Mouse (Mus musculus) heart, embryonic 11.5 days (tissue): Measurements from ENCODE around the gene Zfp629. TPM values are rescaled to one million over a fixed set of nuclear protein-coding genes. Genes with fewer than 3 reads are reported as not detected.
A peak's percentile ranks its signal among the peaks of the same experiment; 100 is the strongest.

Experiments
- ATAC-seq: fragments of 200-750 bp; cut with Nextera tagmentation; replicated peaks from 2 replicates; pipeline ENCODE4 v1.8.0; 2017; ENCODE audit warnings: moderate library complexity; ENCODE audit not compliant: insufficient number of reproducible peaks, low FRiP score, low TSS enrichment
- H3K27ac ChIP-seq: fragments of 300-500 bp; sonication (generic); 2 replicates; pipeline ENCODE4 v1.5.1; 2014; ENCODE audit warnings: mild to moderate bottlenecking, low read depth, low read length
- H3K27me3 ChIP-seq: fragments of 300-500 bp; sonication (generic); 2 replicates; pipeline ENCODE4 v1.6.1; 2014; ENCODE audit warnings: mild to moderate bottlenecking, low read length, mixed read lengths; ENCODE audit not compliant: control insufficient read depth, insufficient read depth
- H3K36me3 ChIP-seq: fragments of 300-500 bp; sonication (generic); 2 replicates; pipeline ENCODE4 v1.6.1; 2014; ENCODE audit warnings: mild to moderate bottlenecking, low read length, moderate library complexity, mixed read lengths; ENCODE audit not compliant: control insufficient read depth, insufficient read depth
- H3K4me1 ChIP-seq: fragments of 300-500 bp; sonication (generic); 2 replicates; pipeline ENCODE4 v1.6.1; 2014; ENCODE audit warnings: low read length; ENCODE audit not compliant: control insufficient read depth, insufficient read depth
- H3K4me2 ChIP-seq: fragments of 300-500 bp; sonication (generic); 2 replicates; pipeline ENCODE4 v1.6.1; 2014; ENCODE audit warnings: mild to moderate bottlenecking, moderate library complexity
- H3K4me3 ChIP-seq: fragments of 300-500 bp; sonication (generic); 2 replicates; pipeline ENCODE4 v1.5.1; 2014; ENCODE audit warnings: low read depth, low read length
- H3K9ac ChIP-seq: fragments of 300-500 bp; sonication (generic); 2 replicates; pipeline ENCODE4 v1.6.1; 2014; ENCODE audit warnings: mild to moderate bottlenecking, low read depth, low read length, moderate library complexity
- H3K9me3 ChIP-seq: fragments of 300-500 bp; sonication (generic); replicated peaks from 2 replicates; pipeline ENCODE4 v1.6.1; 2016; ENCODE audit warnings: low read length; ENCODE audit not compliant: control insufficient read depth
- WGBS: fragments of 180-500 bp; shearing (Covaris S2); extraction: QIAGEN DNeasy Blood & Tissue Kit; methylation state at CpG from one replicate; pipeline ENCODE4 v1.1.7; 2014; ENCODE audit not compliant: insufficient replicate concordance; 5-methylcytosine and 5-hydroxymethylcytosine counted together
- polyA plus RNA-seq: library from polyadenylated mRNA; unstranded; fragments of >200 nt; fragmentation: Nextera tagmentation; extraction: Ambion mirVana; gene quantifications from 2 replicates; pipeline ENCODE4 v1.2.1, GENCODE M21; 2014

Gene Zfp629
- polyA plus RNA-seq, 1 experiment from 2014 or later, result 11.2 TPM

DNA sequence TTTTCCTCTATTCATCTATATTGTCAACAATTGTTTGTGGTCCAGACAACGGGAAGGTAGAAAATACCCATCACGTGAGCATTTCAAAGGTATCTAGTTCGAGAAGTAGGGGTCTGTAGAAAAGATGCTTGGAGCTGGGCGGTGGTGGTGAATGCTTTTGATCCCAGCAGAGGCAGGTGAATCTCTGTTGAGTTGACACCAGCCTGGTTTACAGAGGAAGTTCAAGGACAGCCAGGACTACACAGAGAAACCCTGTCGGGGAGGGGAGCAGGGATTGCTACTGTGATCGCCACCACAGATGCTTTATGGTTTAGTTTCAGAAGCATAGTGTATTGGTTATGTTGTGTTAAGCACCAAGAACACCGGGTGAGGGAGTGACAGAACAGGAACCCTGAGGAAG lies 41.5 kb downstream of the Zfp629 start:
- 0 out of 2 replicates have a peak overlapping the region, but pooled peaks have one; percentile 71 for H3K27ac ChIP-seq
- H3K4me3 ChIP-seq, result peak overlapping the region; percentile 82
- peak overlapping the region; percentile 93 for H3K4me2 ChIP-seq
- WGBS, result 21% methylated on average over 7 of the region's 7 CpGs
- peak overlapping the region; percentile 85 for H3K9ac ChIP-seq
- peaks cover 13% of the 10 kb centered on the region for H3K4me1 ChIP-seq
- no peaks in the 10 kb centered on the region for H3K27me3 ChIP-seq
- H3K36me3 ChIP-seq, result peaks cover 13% of the 10 kb centered on the region
- no peak for ATAC-seq
- H3K9me3 ChIP-seq, result no peaks in the 10 kb centered on the region

DNA sequence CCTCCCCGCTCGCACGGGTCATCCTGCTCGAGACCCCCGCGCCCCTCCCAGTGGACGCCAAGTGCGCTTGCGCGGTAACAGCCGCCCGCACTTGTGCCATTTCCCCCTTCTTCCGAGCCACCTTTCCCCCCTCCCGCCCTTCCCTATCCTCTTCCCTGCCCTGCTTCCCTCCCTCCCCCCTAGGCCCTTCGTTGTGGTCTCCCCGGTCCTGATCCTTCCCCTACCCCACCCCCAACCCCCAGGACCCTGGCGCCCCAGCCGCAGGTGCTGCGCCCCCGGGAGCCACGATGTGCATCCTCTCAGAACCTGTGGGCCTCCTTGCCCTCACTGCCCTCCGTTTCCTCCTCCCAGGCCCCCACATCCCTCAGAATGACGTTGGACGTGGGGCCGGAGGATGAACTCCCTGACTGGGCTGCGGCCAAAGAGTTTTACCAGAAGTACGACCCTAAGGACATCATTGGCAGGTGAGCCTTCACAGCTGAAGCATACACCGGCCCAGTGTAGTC lies 42.0 kb downstream of the Zfp629 start:
- ATAC-seq, result peak; percentile 62
- Histone ChIP-seq H3K4me1 (peaks cover 13% of the 10 kb centered on the region), H3K36me3 (peaks cover 13% of the 10 kb centered on the region), H3K4me3 (peak overlapping the region; percentile 82), H3K27ac (peak overlapping the region; percentile 71), H3K9ac (peak overlapping the region; percentile 85), H3K9me3 (no peaks in the 10 kb centered on the region), H3K27me3 (no peaks in the 10 kb centered on the region), H3K4me2 (peak overlapping the region; percentile 93)
- WGBS, result under 1% methylated on average over 25 of the region's 28 CpGs

DNA sequence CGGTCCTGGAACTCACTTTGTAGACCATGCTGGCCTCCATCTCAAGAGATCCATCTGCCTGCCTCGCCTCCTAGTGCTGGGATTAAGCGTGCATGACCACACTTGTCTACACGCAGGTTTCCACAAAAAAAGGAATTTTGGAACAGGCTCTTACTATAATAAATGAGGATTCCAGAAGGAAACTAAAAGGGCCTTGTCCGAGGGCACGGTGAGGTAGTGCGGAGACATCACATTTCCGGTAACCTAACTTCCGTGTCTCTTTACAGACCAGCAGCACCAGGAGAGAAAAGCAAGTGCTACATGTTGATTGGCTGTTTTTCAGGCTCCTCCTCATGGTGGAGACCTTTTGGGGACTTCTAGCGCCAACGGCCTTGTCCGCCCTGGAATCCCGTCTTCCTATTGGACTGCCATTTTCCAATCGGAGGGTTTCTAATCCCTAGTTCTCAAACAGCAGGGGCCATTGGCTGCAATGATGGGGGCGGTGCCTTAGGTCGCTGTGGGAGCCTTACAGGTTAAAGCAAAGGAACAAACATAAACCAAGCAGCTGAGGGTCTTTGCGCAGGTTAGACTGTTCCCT lies 42.6 kb downstream of the Zfp629 start, which contains the start of gene Phkg2:
Gene Phkg2 (plus strand): TSS at position 446 of the 577 bp plus-strand sequence.
- ATAC-seq, result peak; percentile 96
- H3K4me1 ChIP-seq, result peaks cover 13% of the 10 kb centered on the region
- under 1% methylated on average over 17 of the region's 17 CpGs for WGBS
- H3K9me3 ChIP-seq, result no peaks in the 10 kb centered on the region
- H3K4me2 ChIP-seq, result peak within 1 kb of the TSS; percentile 93
- H3K27me3 ChIP-seq, result no peaks in the 10 kb centered on the region
- peak within 1 kb of the TSS; percentile 82 for H3K4me3 ChIP-seq
- H3K36me3 ChIP-seq, result peaks cover 10% of the 10 kb centered on the region
- peak within 1 kb of the TSS; percentile 85 for H3K9ac ChIP-seq
- peak within 1 kb of the TSS; percentile 81 for H3K27ac ChIP-seq

GRCm38 (mm10) chr7:127564381-127565150 lies 51.0 kb downstream of the Zfp629 start:
- H3K4me1 ChIP-seq, result no peaks in the 10 kb centered on the region
- no peak overlapping the region for H3K9ac ChIP-seq
- no peaks in the 10 kb centered on the region for H3K27me3 ChIP-seq
- no peaks in the 10 kb centered on the region for H3K9me3 ChIP-seq
- no peak overlapping the region for H3K4me2 ChIP-seq
- no peak overlapping the region for H3K4me3 ChIP-seq
- peaks cover 15% of the 10 kb centered on the region for H3K36me3 ChIP-seq
- no peak; the same call in 1 of the 2 replicates for ATAC-seq
- H3K27ac ChIP-seq, result no peak overlapping the region
- 65% methylated on average over 6 of the region's 6 CpGs for WGBS

DNA sequence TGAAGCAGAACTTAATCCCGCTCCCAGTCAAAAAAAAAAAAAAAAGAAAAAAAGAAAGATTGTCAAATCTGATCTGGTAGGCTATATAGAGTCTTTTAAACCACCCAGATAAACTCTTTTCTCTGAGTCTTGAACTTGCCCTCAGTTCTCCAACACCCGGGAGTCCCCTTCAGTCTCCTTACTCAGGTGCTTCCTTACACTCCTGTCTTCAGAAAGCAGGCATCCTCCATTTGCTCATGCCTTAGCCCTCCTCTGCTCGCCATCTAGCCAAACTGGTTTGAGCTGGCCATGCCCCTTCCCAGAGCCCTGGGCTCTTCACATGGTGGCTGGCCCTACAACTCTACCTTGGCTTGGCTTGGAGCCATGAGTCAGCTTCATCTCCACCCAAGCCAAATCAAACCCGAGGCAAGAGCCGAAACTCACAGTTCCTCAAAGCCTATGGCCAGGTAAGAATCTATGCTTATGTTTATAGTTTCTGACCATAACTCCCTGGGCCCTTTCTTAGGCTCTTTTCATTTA lies 54.2 kb downstream of the Zfp629 start, which contains the start of gene Tmem265:
Gene Tmem265 (plus strand): TSS at position 51 of the 519 bp plus-strand sequence.
- ATAC-seq, result no peak
- no peaks in the 10 kb centered on the region for H3K9me3 ChIP-seq
- H3K27me3 ChIP-seq, result no peaks in the 10 kb centered on the region
- no peak within 1 kb of the TSS for H3K4me3 ChIP-seq
- no peak within 1 kb of the TSS for H3K9ac ChIP-seq
- no peak within 1 kb of the TSS for H3K4me2 ChIP-seq
- 92% methylated on average over 5 of the region's 5 CpGs for WGBS
- no peak within 1 kb of the TSS for H3K27ac ChIP-seq
- no peaks in the 10 kb centered on the region for H3K4me1 ChIP-seq
- H3K36me3 ChIP-seq, result peaks cover 37% of the 10 kb centered on the region

GRCm38 (mm10) chr7:127560580-127560979 lies 55.0 kb downstream of the Zfp629 start:
- Histone ChIP-seq H3K9me3 (no peaks in the 10 kb centered on the region), H3K4me3 (no peak overlapping the region), H3K36me3 (peaks cover 42% of the 10 kb centered on the region), H3K27ac (no peak overlapping the region), H3K4me1 (no peaks in the 10 kb centered on the region), H3K4me2 (no peak overlapping the region), H3K27me3 (no peaks in the 10 kb centered on the region), H3K9ac (no peak overlapping the region)
- 98% methylated on average over 11 of the region's 11 CpGs for WGBS
- no peak for ATAC-seq

Other genes starting within 250 kb of the Zfp629 start
- 4.4 and 4.9 TPM in 2 replicates for gene Zfp747, start 239.7 kb downstream of the Zfp629 start, polyA plus RNA-seq
- gene 9130019O22Rik, start 228.6 kb downstream of the Zfp629 start, polyA plus RNA-seq, result 3.7 and 5.5 TPM in 2 replicates
- 4.9 and 5.6 TPM in 2 replicates for gene E430018J23Rik, start 222.2 kb downstream of the Zfp629 start, polyA plus RNA-seq
- gene Zfp764, start 209.0 kb downstream of the Zfp629 start, polyA plus RNA-seq, result 4.6 and 4.8 TPM in 2 replicates
- 14.7 and 23.5 TPM in 2 replicates for gene Zfp688, start 193.7 kb downstream of the Zfp629 start, polyA plus RNA-seq
- 5.3 and 5.8 TPM in 2 replicates for gene Zfp689, start 166.6 kb downstream of the Zfp629 start, polyA plus RNA-seq
- 39.7 and 41.1 TPM in 2 replicates for gene Prr14, start 156.2 kb downstream of the Zfp629 start, polyA plus RNA-seq
- gene Fbrs, start 136.6 kb downstream of the Zfp629 start, polyA plus RNA-seq, result 9.9 and 11.1 TPM in 2 replicates
- 36.8 and 46.6 TPM in 2 replicates for gene Srcap, start 103.8 kb downstream of the Zfp629 start, polyA plus RNA-seq
- gene Gm42715, start 96.2 kb downstream of the Zfp629 start, polyA plus RNA-seq, result 9.8 and 12.6 TPM in 2 replicates
- 3.0 and 5.6 TPM in 2 replicates for gene Tmem265, start 54.4 kb downstream of the Zfp629 start, polyA plus RNA-seq
- 41.5 and 44.9 TPM in 2 replicates for gene Phkg2, start 42.5 kb downstream of the Zfp629 start, polyA plus RNA-seq
- 8.7 and 10.0 TPM in 2 replicates for gene Ccdc189, start 27.2 kb downstream of the Zfp629 start, polyA plus RNA-seq
- gene Rnf40, start 27.0 kb downstream of the Zfp629 start, polyA plus RNA-seq, result 23.4 and 27.6 TPM in 2 replicates
- gene Bcl7c, start 93.1 kb upstream of the Zfp629 start, polyA plus RNA-seq, result 32.5 and 34.4 TPM in 2 replicates
- 4.7 and 4.9 TPM in 2 replicates for gene Ctf1, start 96.9 kb upstream of the Zfp629 start, polyA plus RNA-seq
- gene Ctf2, start 116.4 kb upstream of the Zfp629 start, polyA plus RNA-seq, result 0.32 TPM in 1 of 2 replicates, not detected in the other
- gene Fbxl19, start 128.7 kb upstream of the Zfp629 start, polyA plus RNA-seq, result 2.5 and 3.3 TPM in 2 replicates
- gene Orai3, start 154.0 kb upstream of the Zfp629 start, polyA plus RNA-seq, result 13.3 and 14.5 TPM in 2 replicates
- gene Setd1a, start 160.9 kb upstream of the Zfp629 start, polyA plus RNA-seq, result 16.9 and 20.8 TPM in 2 replicates
- 0.46 TPM in 1 of 2 replicates, not detected in the other for gene Gm49388, start 169.8 kb upstream of the Zfp629 start, polyA plus RNA-seq
- 18.1 and 23.5 TPM in 2 replicates for gene Hsd3b7, start 184.8 kb upstream of the Zfp629 start, polyA plus RNA-seq
- 20.5 and 22.8 TPM in 2 replicates for gene Stx4a, start 208.5 kb upstream of the Zfp629 start, polyA plus RNA-seq
- 1.4 and 1.8 TPM in 2 replicates for gene Stx1b, start 208.8 kb upstream of the Zfp629 start, polyA plus RNA-seq